Mouse (Mus musculus) heart, embryonic 16.5 days (tissue): ENCODE measurements at regions not wholly inside any gene's neighbourhood (a gene's known extent, or its start where the extent isn't known, plus 50 kb on each side); places are given as distances from the start of the nearest gene placed in this dataset.

Experiments used
- ATAC-seq: fragments of 200-750 bp; cut with Nextera tagmentation; replicated peaks from 2 replicates; pipeline ENCODE4 v1.8.0; 2017; ENCODE audit warnings: moderate number of reproducible peaks; ENCODE audit not compliant: insufficient read depth, low FRiP score; ENCODE audit errors: extremely low read depth
- H3K27ac ChIP-seq: fragments of 300-500 bp; sonication (generic); 2 replicates; pipeline ENCODE4 v1.5.1; 2014; ENCODE audit warnings: mild to moderate bottlenecking, low read length, control low read depth, moderate library complexity
- H3K27me3 ChIP-seq: fragments of 300-500 bp; sonication (generic); 2 replicates; pipeline ENCODE4 v1.6.1; 2014; ENCODE audit warnings: low read length, mixed read lengths; ENCODE audit not compliant: control insufficient read depth, insufficient read depth
- H3K36me3 ChIP-seq: fragments of 300-500 bp; sonication (generic); 2 replicates; pipeline ENCODE4 v1.6.1; 2014; ENCODE audit not compliant: control insufficient read depth, insufficient read depth
- H3K4me1 ChIP-seq: fragments of 300-500 bp; sonication (generic); 2 replicates; pipeline ENCODE4 v1.6.1; 2014; ENCODE audit warnings: low read length, mixed read lengths; ENCODE audit not compliant: control insufficient read depth, insufficient read depth
- H3K4me2 ChIP-seq: fragments of 300-500 bp; sonication (generic); 2 replicates; pipeline ENCODE4 v1.6.1; 2014; ENCODE audit warnings: low read depth, mild to moderate bottlenecking, control low read depth, low read length
- H3K4me3 ChIP-seq: fragments of 300-500 bp; sonication (generic); 2 replicates; pipeline ENCODE4 v1.5.1; 2014; ENCODE audit warnings: mild to moderate bottlenecking, control low read depth, low read length
- H3K9ac ChIP-seq: fragments of 300-500 bp; sonication (generic); 2 replicates; pipeline ENCODE4 v1.6.1; 2014; ENCODE audit warnings: low read length, control low read depth
- H3K9me3 ChIP-seq: fragments of 300-500 bp; sonication (generic); replicated peaks from 2 replicates; pipeline ENCODE4 v1.6.1; 2016; ENCODE audit warnings: low read length; ENCODE audit not compliant: control insufficient read depth
- WGBS: fragments of 180-500 bp; shearing (Covaris S2); extraction: QIAGEN DNeasy Blood & Tissue Kit; methylation state at CpG from one replicate; pipeline ENCODE4 v1.1.7; 2014; 5-methylcytosine and 5-hydroxymethylcytosine counted together

DNA sequence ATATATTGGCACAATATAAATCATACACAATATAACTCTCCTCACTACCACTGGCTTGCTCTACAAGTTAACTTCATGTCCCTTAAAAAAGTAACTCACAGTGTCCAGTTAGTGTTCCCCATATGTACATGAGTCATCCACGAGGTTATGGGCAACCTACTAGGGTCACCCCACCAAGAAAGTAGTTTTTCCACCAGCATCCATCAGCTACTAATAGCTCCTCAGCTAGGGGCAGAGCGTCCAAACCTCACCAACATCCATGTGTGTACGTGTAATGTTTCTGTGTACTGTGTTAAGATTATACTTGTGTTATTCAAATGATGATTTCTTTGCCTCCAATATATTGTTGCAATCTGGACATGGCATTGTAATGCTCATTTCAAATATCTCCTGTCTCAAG, 264.7 kb upstream of the 9630041A04Rik start:
- H3K9me3 ChIP-seq = no peaks in the 10 kb centered on the region
- H3K4me3 ChIP-seq = no peak overlapping the region
- H3K36me3 ChIP-seq = no peaks in the 10 kb centered on the region
- no peak overlapping the region for H3K27ac ChIP-seq
- H3K9ac ChIP-seq = no peak overlapping the region
- no peak for ATAC-seq
- H3K27me3 ChIP-seq = no peaks in the 10 kb centered on the region
- no peaks in the 10 kb centered on the region for H3K4me1 ChIP-seq
- no peak overlapping the region for H3K4me2 ChIP-seq
- 78% methylated on average over 3 of the region's 3 CpGs for WGBS

DNA sequence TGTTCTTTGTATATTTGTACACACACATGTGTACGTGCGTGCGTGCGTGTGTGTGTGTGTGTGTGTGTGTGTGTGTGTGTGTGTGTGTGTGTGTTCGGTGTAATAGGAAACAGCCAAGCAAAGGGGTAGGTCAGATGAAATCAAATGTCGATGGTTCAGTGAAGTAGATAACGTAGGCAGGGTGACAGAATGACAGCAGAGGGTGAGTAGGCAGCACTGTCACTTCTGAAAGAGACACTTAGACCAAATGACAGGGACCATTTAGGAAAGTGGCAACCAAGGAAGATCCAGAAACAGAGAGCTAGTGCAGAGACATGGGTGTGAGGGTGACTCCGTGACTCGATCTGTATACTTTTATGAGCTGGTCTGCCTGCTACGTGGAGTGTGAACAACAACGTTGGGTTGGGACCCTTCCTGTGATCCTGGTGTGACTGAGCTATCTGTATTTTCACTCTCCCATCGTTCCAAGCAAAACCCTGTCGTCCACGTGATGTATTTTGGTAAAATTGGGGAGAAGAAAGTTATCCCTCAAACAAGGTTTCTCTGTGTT, 266.5 kb upstream of the 9630041A04Rik start:
- no peak overlapping the region for H3K27ac ChIP-seq
- no peak overlapping the region for H3K4me2 ChIP-seq
- no peaks in the 10 kb centered on the region for H3K36me3 ChIP-seq
- no peak overlapping the region for H3K9ac ChIP-seq
- 72% methylated on average over 14 of the region's 14 CpGs for WGBS
- H3K4me1 ChIP-seq = no peaks in the 10 kb centered on the region
- H3K4me3 ChIP-seq = no peak overlapping the region
- H3K9me3 ChIP-seq = no peaks in the 10 kb centered on the region
- ATAC-seq = no peak
- no peaks in the 10 kb centered on the region for H3K27me3 ChIP-seq

DNA sequence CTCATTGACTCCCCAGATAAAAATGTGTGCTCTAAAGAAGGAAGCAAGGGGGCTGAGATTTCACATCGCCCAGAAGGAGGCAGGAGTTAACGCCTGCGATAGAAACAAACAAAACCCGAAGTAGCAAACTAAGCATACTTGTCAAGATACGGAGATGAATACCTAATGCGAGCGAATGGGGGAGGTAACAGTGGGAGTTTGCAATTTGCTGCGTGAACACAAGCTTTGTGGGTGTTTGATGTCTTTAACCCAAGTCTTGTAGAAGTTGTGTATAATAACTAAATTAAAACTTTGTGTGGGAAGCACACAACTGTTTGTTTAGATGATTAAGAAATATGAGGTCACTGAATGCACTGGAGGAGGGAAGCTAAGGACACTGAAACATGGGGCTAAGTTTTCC, 269.0 kb upstream of the 9630041A04Rik start:
- WGBS = 79% methylated on average over 8 of the region's 8 CpGs
- ATAC-seq = no peak

DNA sequence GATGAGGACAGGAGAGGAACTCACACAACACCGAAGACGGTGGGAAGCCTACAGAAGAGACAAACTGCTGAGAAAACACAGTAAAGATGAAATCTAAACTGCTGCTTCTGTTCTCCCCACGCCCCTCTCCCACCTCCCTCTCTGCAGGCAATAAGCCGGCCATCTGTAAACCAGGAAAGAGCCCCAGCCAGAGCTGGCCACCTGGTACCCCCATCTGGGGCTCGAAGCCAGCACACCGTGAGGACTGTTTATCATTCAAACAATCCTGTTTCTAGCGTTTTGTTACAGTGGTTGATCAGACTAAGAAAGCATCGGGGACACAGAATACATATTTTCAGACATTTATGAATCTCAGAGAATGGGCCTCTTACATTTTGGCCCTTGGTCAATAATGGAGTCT, 270.0 kb upstream of the 9630041A04Rik start:
- no peak for ATAC-seq
- H3K9ac ChIP-seq = no peak overlapping the region
- 76% methylated on average over 8 of the region's 8 CpGs for WGBS

More for the DNA sequence above, 269.0 kb upstream of the 9630041A04Rik start:
- Histone ChIP-seq H3K36me3 (no peaks in the 10 kb centered on the region), H3K4me2 (no peak overlapping the region), H3K4me3 (no peak overlapping the region), H3K27ac (no peak overlapping the region), H3K4me1 (no peaks in the 10 kb centered on the region), H3K27me3 (no peaks in the 10 kb centered on the region), H3K9me3 (no peaks in the 10 kb centered on the region), H3K9ac (no peak overlapping the region)

DNA sequence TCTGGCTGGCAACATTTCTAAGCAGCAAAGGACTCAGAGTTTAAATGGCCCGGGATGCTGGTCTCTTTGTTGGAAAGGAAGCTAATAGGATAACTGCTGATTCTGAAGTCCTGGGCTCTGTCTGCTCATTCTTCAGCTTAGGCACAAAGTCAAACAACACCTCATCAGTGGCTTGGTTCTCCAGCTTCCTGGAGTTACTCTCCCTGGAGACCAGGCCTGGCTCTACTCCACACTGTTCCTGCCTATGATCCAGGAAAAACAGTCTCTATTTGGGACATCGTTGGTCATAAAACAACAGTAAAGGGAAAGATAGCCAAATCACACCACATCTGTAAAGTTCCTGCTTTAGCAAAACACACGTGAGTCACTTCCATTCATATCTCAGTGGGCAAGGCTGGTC, 271.3 kb upstream of the 9630041A04Rik start:
- H3K9ac ChIP-seq = no peak overlapping the region
- no peaks in the 10 kb centered on the region; the same call in 1 of the 2 replicates for H3K9me3 ChIP-seq
- H3K4me1 ChIP-seq = no peaks in the 10 kb centered on the region
- no peak; the same call in 1 of the 2 replicates for ATAC-seq
- no peaks in the 10 kb centered on the region for H3K36me3 ChIP-seq
- no peaks in the 10 kb centered on the region for H3K27me3 ChIP-seq
- H3K4me3 ChIP-seq = no peak overlapping the region
- WGBS = 45% methylated on average over 3 of the region's 3 CpGs
- H3K27ac ChIP-seq = no peak overlapping the region
- no peak overlapping the region for H3K4me2 ChIP-seq

More for the DNA sequence above, 270.0 kb upstream of the 9630041A04Rik start:
- H3K9me3 ChIP-seq = no peaks in the 10 kb centered on the region
- H3K4me1 ChIP-seq = no peaks in the 10 kb centered on the region
- H3K27ac ChIP-seq = no peak overlapping the region
- H3K4me2 ChIP-seq = no peak overlapping the region
- no peaks in the 10 kb centered on the region for H3K36me3 ChIP-seq
- no peaks in the 10 kb centered on the region for H3K27me3 ChIP-seq
- no peak overlapping the region for H3K4me3 ChIP-seq

DNA sequence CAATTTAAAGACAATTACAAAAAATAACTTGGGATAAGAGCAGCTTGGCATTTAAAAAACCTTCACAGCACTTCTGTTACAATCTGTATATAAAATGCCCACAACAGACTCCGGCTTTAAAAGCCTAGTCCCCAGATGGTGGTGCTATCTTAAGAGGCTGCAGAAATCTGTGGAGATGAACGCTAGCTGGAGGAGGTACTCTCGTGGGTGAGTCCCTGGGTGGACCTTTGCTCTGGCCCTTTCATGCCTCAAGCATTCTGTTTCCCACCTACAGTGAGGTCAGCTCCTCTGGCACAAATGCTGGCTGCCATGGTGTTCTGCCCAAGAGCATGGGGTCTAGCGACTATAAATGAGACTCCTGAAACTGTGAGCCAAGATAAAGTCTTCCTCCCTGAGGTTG, 280.6 kb upstream of the 9630041A04Rik start:
- Histone ChIP-seq H3K4me1 (no peaks in the 10 kb centered on the region), H3K27me3 (no peaks in the 10 kb centered on the region), H3K4me3 (no peak overlapping the region), H3K36me3 (no peaks in the 10 kb centered on the region), H3K9me3 (peaks cover 4% of the 10 kb centered on the region), H3K27ac (no peak overlapping the region), H3K9ac (no peak overlapping the region), H3K4me2 (no peak overlapping the region)
- 85% methylated on average over 4 of the region's 4 CpGs for WGBS
- no peak for ATAC-seq

DNA sequence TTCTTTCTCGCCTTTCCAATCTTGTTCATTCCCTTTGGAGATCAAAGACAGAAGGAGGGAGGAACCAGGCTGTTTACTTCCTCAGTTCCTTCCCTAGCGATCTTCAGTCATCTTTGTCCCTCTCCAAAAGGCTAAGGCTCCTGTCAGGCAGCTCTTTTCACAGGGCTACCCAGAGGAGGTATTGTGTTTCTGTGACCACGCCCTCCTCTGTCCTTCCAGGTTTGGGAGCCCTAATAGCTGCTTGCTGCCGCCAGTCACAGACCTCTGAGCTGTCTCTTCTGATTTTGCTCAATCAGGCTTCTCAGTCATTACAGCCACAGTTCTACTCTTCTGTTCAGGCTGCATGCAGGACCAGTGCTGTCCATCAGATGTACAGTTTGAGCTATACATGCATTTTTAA, 290.9 kb upstream of the 9630041A04Rik start:
- Histone ChIP-seq H3K9me3 (no peaks in the 10 kb centered on the region), H3K4me1 (no peaks in the 10 kb centered on the region), H3K4me3 (no peak overlapping the region), H3K9ac (no peak overlapping the region), H3K36me3 (no peaks in the 10 kb centered on the region), H3K27ac (no peak overlapping the region), H3K4me2 (no peak overlapping the region), H3K27me3 (no peaks in the 10 kb centered on the region)
- 19% methylated on average over 4 of the region's 4 CpGs for WGBS
- no peak for ATAC-seq

DNA sequence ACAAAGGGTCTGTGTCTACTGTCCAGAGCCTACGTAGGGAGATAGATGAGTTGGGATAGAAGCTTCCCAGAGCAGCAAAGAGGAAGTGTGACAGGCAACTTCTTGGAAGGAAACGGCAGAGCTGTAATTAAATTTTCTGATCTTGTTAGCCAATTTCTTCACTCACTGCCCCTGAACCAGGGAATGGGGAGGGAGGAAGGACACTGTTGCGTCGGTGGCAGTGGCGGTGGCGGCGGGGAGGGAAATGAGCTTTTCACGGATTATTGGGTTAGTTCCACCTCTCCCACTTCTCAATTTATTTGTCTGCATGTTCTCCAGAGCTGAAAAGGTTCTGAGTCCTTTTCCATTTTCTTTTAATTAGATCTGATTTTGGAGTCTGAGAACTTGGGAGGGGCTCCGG, 298.4 kb upstream of the 9630041A04Rik start:
- H3K4me1 ChIP-seq = no peaks in the 10 kb centered on the region
- H3K36me3 ChIP-seq = no peaks in the 10 kb centered on the region
- H3K4me3 ChIP-seq = no peak overlapping the region
- 71% methylated on average over 9 of the region's 9 CpGs for WGBS
- no peak overlapping the region for H3K9ac ChIP-seq
- no peak for ATAC-seq
- no peak overlapping the region for H3K27ac ChIP-seq
- H3K9me3 ChIP-seq = no peaks in the 10 kb centered on the region
- no peaks in the 10 kb centered on the region for H3K27me3 ChIP-seq
- no peak overlapping the region for H3K4me2 ChIP-seq

DNA sequence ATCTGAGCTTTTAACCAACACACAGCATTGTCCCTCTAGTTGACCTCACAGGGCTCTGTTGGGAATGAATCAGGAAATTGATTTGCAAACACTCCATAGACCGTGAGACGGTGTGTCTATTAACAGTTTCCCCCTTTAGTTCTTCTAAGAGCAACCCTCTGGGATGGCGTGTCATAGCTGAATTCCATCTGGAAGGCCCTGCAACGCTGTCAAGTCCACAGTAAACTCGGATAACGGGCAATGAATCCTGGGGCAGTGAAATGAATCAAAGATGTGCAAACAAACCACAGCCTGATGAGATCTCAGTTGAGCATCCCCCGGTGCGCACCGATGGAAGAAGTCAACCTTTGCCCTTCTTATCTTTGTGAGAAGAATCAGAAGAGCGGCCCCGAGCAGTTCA, 302.3 kb upstream of the 9630041A04Rik start:
- no peak overlapping the region for H3K4me2 ChIP-seq
- ATAC-seq = no peak

More for the DNA sequence above, 302.3 kb upstream of the 9630041A04Rik start:
- H3K36me3 ChIP-seq = no peaks in the 10 kb centered on the region
- 82% methylated on average over 11 of the region's 11 CpGs for WGBS
- no peak overlapping the region for H3K27ac ChIP-seq
- H3K9me3 ChIP-seq = 0 out of 2 replicates have a peak, but pooled peaks cover 2% of the 10 kb centered on the region
- no peak overlapping the region for H3K4me3 ChIP-seq
- H3K4me1 ChIP-seq = peaks cover 3% of the 10 kb centered on the region; the same call in 1 of the 2 replicates
- no peaks in the 10 kb centered on the region for H3K27me3 ChIP-seq
- no peak overlapping the region for H3K9ac ChIP-seq
